Mouse (Mus musculus): ENCODE results near the gene Lmln. TPM values are rescaled to one million over a fixed set of nuclear protein-coding genes. Genes with fewer than 3 reads are reported as not detected.

Lmln gene
- polyA plus RNA-seq, 1 experiment from 2014 or later = 1.5 TPM

- Histone ChIP-seq H3K36me3 (ENCODE audit: control insufficient read depth, insufficient read depth, low read length) (peaks cover 33% of the 10 kb centered on the region), H3K27me3 (replicated peaks; ENCODE audit: control insufficient read depth, insufficient read depth, low read length) (no peaks in the 10 kb centered on the region), H3K9me3 (replicated peaks; ENCODE audit: control insufficient read depth, low read length) (no peaks in the 10 kb centered on the region), H3K4me3 (ENCODE audit: low read depth, low read length) (no peak overlapping the region), H3K9ac (ENCODE audit: low read length) (no peak overlapping the region), H3K27ac (ENCODE audit: low read depth, low read length) (no peak overlapping the region), H3K4me1 (ENCODE audit: control insufficient read depth, insufficient read depth, low read length) (peaks cover 15% of the 10 kb centered on the region), H3K4me2 (ENCODE audit: low read length) (no peak overlapping the region)
- no peak for ATAC-seq
- WGBS = 53% methylated on average over 11 of the region's 11 CpGs
- DNase-seq (ENCODE audit: low spot score) = no peak
Observed at GRCm38 (mm10) chr16:33061400-33061799, 921 bp upstream of the Lmln start.

GRCm38 (mm10) chr16:33062682-33063131 lies 386 bp downstream of the Lmln start:
- Histone ChIP-seq H3K4me1 (ENCODE audit: control insufficient read depth, insufficient read depth, low read length) (peaks cover 15% of the 10 kb centered on the region), H3K9ac (ENCODE audit: low read length) (peak overlapping the region; percentile 80), H3K27me3 (replicated peaks; ENCODE audit: control insufficient read depth, insufficient read depth, low read length) (no peaks in the 10 kb centered on the region), H3K27ac (ENCODE audit: low read depth, low read length) (peak overlapping the region; percentile 78), H3K9me3 (replicated peaks; ENCODE audit: control insufficient read depth, low read length) (no peaks in the 10 kb centered on the region), H3K36me3 (ENCODE audit: control insufficient read depth, insufficient read depth, low read length) (peaks cover 36% of the 10 kb centered on the region), H3K4me3 (ENCODE audit: low read depth, low read length) (peak overlapping the region; percentile 84), H3K4me2 (ENCODE audit: low read length) (peak overlapping the region; percentile 81)
- 0% methylated on average over 23 of the region's 35 CpGs for WGBS
- ATAC-seq = no peak; the same call in 1 of the 2 replicates
- peak; percentile 81 for DNase-seq (ENCODE audit: low spot score)

GRCm38 (mm10) chr16:33063267-33063666 lies 946 bp downstream of the Lmln start:
- 8% methylated on average over 7 of the region's 7 CpGs for WGBS
- Histone ChIP-seq H3K4me1 (ENCODE audit: control insufficient read depth, insufficient read depth, low read length) (peaks cover 11% of the 10 kb centered on the region), H3K27ac (ENCODE audit: low read depth, low read length) (no peak overlapping the region), H3K27me3 (replicated peaks; ENCODE audit: control insufficient read depth, insufficient read depth, low read length) (no peaks in the 10 kb centered on the region), H3K36me3 (ENCODE audit: control insufficient read depth, insufficient read depth, low read length) (peaks cover 31% of the 10 kb centered on the region), H3K9me3 (replicated peaks; ENCODE audit: control insufficient read depth, low read length) (no peaks in the 10 kb centered on the region), H3K9ac (ENCODE audit: low read length) (peak overlapping the region; percentile 80), H3K4me2 (ENCODE audit: low read length) (peak overlapping the region; percentile 81), H3K4me3 (ENCODE audit: low read depth, low read length) (peak overlapping the region; percentile 84)
- peak; percentile 57 for DNase-seq (ENCODE audit: low spot score)
- ATAC-seq = no peak

GRCm38 (mm10) chr16:33064636-33065035 lies 2.3 kb downstream of the Lmln start:
- Histone ChIP-seq H3K27ac (ENCODE audit: low read depth, low read length) (no peak overlapping the region), H3K9ac (ENCODE audit: low read length) (peak overlapping the region; percentile 25; the same call in 1 of the 2 replicates), H3K9me3 (replicated peaks; ENCODE audit: control insufficient read depth, low read length) (no peaks in the 10 kb centered on the region), H3K27me3 (replicated peaks; ENCODE audit: control insufficient read depth, insufficient read depth, low read length) (no peaks in the 10 kb centered on the region), H3K4me2 (ENCODE audit: low read length) (no peak overlapping the region), H3K4me3 (ENCODE audit: low read depth, low read length) (no peak overlapping the region), H3K36me3 (ENCODE audit: control insufficient read depth, insufficient read depth, low read length) (peaks cover 19% of the 10 kb centered on the region), H3K4me1 (ENCODE audit: control insufficient read depth, insufficient read depth, low read length) (peaks cover 11% of the 10 kb centered on the region)
- ATAC-seq = no peak
- no peak for DNase-seq (ENCODE audit: low spot score)
- 72% methylated on average over 9 of the region's 9 CpGs for WGBS

GRCm38 (mm10) chr16:33070928-33071327 lies 8.6 kb downstream of the Lmln start:
- no peaks in the 10 kb centered on the region for H3K4me1 ChIP-seq (ENCODE audit: control insufficient read depth, insufficient read depth, low read length)
- no peak overlapping the region for H3K9ac ChIP-seq (ENCODE audit: low read length)
- H3K27ac ChIP-seq (ENCODE audit: low read depth, low read length) = no peak overlapping the region
- ATAC-seq (no peak), DNase-seq (ENCODE audit: low spot score) (no peak)
- H3K27me3 ChIP-seq (replicated peaks; ENCODE audit: control insufficient read depth, insufficient read depth, low read length) = no peaks in the 10 kb centered on the region
- no peak overlapping the region for H3K4me3 ChIP-seq (ENCODE audit: low read depth, low read length)
- peaks cover 36% of the 10 kb centered on the region for H3K36me3 ChIP-seq (ENCODE audit: control insufficient read depth, insufficient read depth, low read length)
- H3K4me2 ChIP-seq (ENCODE audit: low read length) = no peak overlapping the region
- no peaks in the 10 kb centered on the region for H3K9me3 ChIP-seq (replicated peaks; ENCODE audit: control insufficient read depth, low read length)

GRCm38 (mm10) chr16:33072871-33073557 lies 10.7 kb downstream of the Lmln start:
- Histone ChIP-seq H3K27ac (ENCODE audit: low read depth, low read length) (no peak overlapping the region), H3K36me3 (ENCODE audit: control insufficient read depth, insufficient read depth, low read length) (peaks cover 40% of the 10 kb centered on the region), H3K9ac (ENCODE audit: low read length) (no peak overlapping the region), H3K27me3 (replicated peaks; ENCODE audit: control insufficient read depth, insufficient read depth, low read length) (no peaks in the 10 kb centered on the region), H3K9me3 (replicated peaks; ENCODE audit: control insufficient read depth, low read length) (no peaks in the 10 kb centered on the region), H3K4me1 (ENCODE audit: control insufficient read depth, insufficient read depth, low read length) (no peaks in the 10 kb centered on the region), H3K4me3 (ENCODE audit: low read depth, low read length) (no peak overlapping the region), H3K4me2 (ENCODE audit: low read length) (no peak overlapping the region)
- DNase-seq (ENCODE audit: low spot score) = no peak
- ATAC-seq = no peak
- 85% methylated on average over 6 of the region's 6 CpGs for WGBS

- Histone ChIP-seq H3K4me1 (ENCODE audit: control insufficient read depth, insufficient read depth, low read length) (no peaks in the 10 kb centered on the region), H3K36me3 (ENCODE audit: control insufficient read depth, insufficient read depth, low read length) (peaks cover 44% of the 10 kb centered on the region), H3K27ac (ENCODE audit: low read depth, low read length) (no peak overlapping the region), H3K4me2 (ENCODE audit: low read length) (no peak overlapping the region), H3K4me3 (ENCODE audit: low read depth, low read length) (no peak overlapping the region), H3K27me3 (replicated peaks; ENCODE audit: control insufficient read depth, insufficient read depth, low read length) (no peaks in the 10 kb centered on the region), H3K9me3 (replicated peaks; ENCODE audit: control insufficient read depth, low read length) (no peaks in the 10 kb centered on the region), H3K9ac (ENCODE audit: low read length) (no peak overlapping the region)
- 89% methylated on average over 5 of the region's 5 CpGs for WGBS
- ATAC-seq (no peak), DNase-seq (ENCODE audit: low spot score) (no peak)
Observed at GRCm38 (mm10) chr16:33074967-33075366, 12.6 kb downstream of the Lmln start.

- H3K9ac ChIP-seq (ENCODE audit: low read length) = no peak overlapping the region
- H3K4me1 ChIP-seq (ENCODE audit: control insufficient read depth, insufficient read depth, low read length) = no peaks in the 10 kb centered on the region
- no peak for ATAC-seq
- 83% methylated on average over 6 of the region's 6 CpGs for WGBS
- H3K27me3 ChIP-seq (replicated peaks; ENCODE audit: control insufficient read depth, insufficient read depth, low read length) = no peaks in the 10 kb centered on the region
- no peak overlapping the region for H3K27ac ChIP-seq (ENCODE audit: low read depth, low read length)
- H3K36me3 ChIP-seq (ENCODE audit: control insufficient read depth, insufficient read depth, low read length) = peaks cover 40% of the 10 kb centered on the region
- no peak overlapping the region for H3K4me2 ChIP-seq (ENCODE audit: low read length)
- no peak for DNase-seq (ENCODE audit: low spot score)
- no peak overlapping the region for H3K4me3 ChIP-seq (ENCODE audit: low read depth, low read length)
- H3K9me3 ChIP-seq (replicated peaks; ENCODE audit: control insufficient read depth, low read length) = no peaks in the 10 kb centered on the region
Observed at GRCm38 (mm10) chr16:33076078-33076477, 13.8 kb downstream of the Lmln start.

- Histone ChIP-seq H3K36me3 (ENCODE audit: control insufficient read depth, insufficient read depth, low read length) (peaks cover 40% of the 10 kb centered on the region), H3K4me2 (ENCODE audit: low read length) (no peak overlapping the region), H3K4me1 (ENCODE audit: control insufficient read depth, insufficient read depth, low read length) (no peaks in the 10 kb centered on the region), H3K9me3 (replicated peaks; ENCODE audit: control insufficient read depth, low read length) (no peaks in the 10 kb centered on the region), H3K27ac (ENCODE audit: low read depth, low read length) (no peak overlapping the region), H3K9ac (ENCODE audit: low read length) (no peak overlapping the region), H3K4me3 (ENCODE audit: low read depth, low read length) (no peak overlapping the region), H3K27me3 (replicated peaks; ENCODE audit: control insufficient read depth, insufficient read depth, low read length) (no peaks in the 10 kb centered on the region)
- ATAC-seq (no peak), DNase-seq (ENCODE audit: low spot score) (no peak)
- 95% methylated on average over 5 of the region's 5 CpGs for WGBS
Observed at GRCm38 (mm10) chr16:33077069-33077627, 14.8 kb downstream of the Lmln start.

Measured in forebrain, embryonic 14.5 days (tissue).